Mouse (Mus musculus): ENCODE measurements around the gene Gm45717.

GRCm38 (mm10) chr7:140997817-140998216, 42.1 kb upstream of the Gm45717 start:
- TF ChIP-seq CTCF (IDR thresholded peaks at IDR 0.05; ENCODE audit: control insufficient read depth, insufficient read depth, low read length) (no peak), POLR2A (IDR thresholded peaks at IDR 0.05; ENCODE audit: borderline replicate concordance, control insufficient read depth, low read depth, low read length) (no peak)
